ENCODE assay signal across 9 mouse cellular contexts in genomic region chr2:116021046-116021445, GRCm38 (mm10). TPM values are rescaled to one million over a fixed set of nuclear protein-coding genes. Genes with fewer than 3 reads are reported as not detected.
DNase-seq lines count a peak whose midpoint lies in the region; ATAC-seq and TF ChIP-seq lines count a peak whose summit lies in the region.
"Had no signal": no experiment of that assay in that cellular context is flagged by ENCODE, and none has a peak within 500 bp of the region (broad histone marks: within the 10 kb centered on the region; RNA-seq: fewer than 3 reads in every experiment).

No protein-coding gene starts in this region.

- 7% methylated on average over 9 of the region's 9 CpGs for WGBS in hindbrain, embryonic 14.5 days
- 8% methylated on average over 9 of the region's 9 CpGs for WGBS in olfactory bulb, adult 2 months

- intact Hi-C loops in gastrocnemius, postnatal 14 days (cut with DNase I; ENCODE audit: low total_unique reads), result no loop called here

- H3K4me1 ChIP-seq in hindbrain, embryonic 14.5 days (replicated peaks; ENCODE audit: control insufficient read depth, insufficient read depth, low read length), result peaks cover 39% of the 10 kb centered on the region
- peaks cover 28% of the 10 kb centered on the region for H3K4me1 ChIP-seq in olfactory bulb, adult 2 months (ENCODE audit: control insufficient read depth, insufficient read depth, low read length)

- no peaks in the 10 kb centered on the region for H3K27me3 ChIP-seq in hindbrain, embryonic 14.5 days (ENCODE audit: control insufficient read depth, insufficient read depth, low read length)

- H3K36me3 ChIP-seq in hindbrain, embryonic 14.5 days (replicated peaks; ENCODE audit: control insufficient read depth, insufficient read depth), result no peaks in the 10 kb centered on the region; the same call in none of the 2 replicates

- no peak overlapping the region for H3K4me3 ChIP-seq in hindbrain, embryonic 14.5 days (replicated peaks; ENCODE audit: low read length)
- no peak overlapping the region for H3K4me3 ChIP-seq in olfactory bulb, adult 2 months (ENCODE audit: insufficient read depth, low read depth, low read length)

- no peak for TF ChIP-seq CTCF in olfactory bulb, adult 2 months (IDR thresholded peaks at IDR 0.05; ENCODE audit: insufficient read depth, low read depth, low read length)

- peak overlapping the region; percentile 38 for H3K4me2 ChIP-seq in hindbrain, embryonic 14.5 days (replicated peaks)

- H3K27ac ChIP-seq in hindbrain, embryonic 14.5 days, result peak overlapping the region; percentile 73
- peak overlapping the region; percentile 74 for H3K27ac ChIP-seq in olfactory bulb, adult 2 months (ENCODE audit: insufficient read depth, low read depth, low read length)

- ATAC-seq in hindbrain, embryonic 14.5 days (ENCODE audit: low FRiP score), result no peak
- no peak for ATAC-seq in monocyte, adult 5-6 weeks (replicated peaks; ENCODE audit: insufficient number of reproducible peaks, low FRiP score, low TSS enrichment, poor library complexity, severe bottlenecking)

- peak overlapping the region; percentile 25; the same call in 1 of the 2 replicates for H3K9ac ChIP-seq in hindbrain, embryonic 14.5 days

- DNase-seq in gastrocnemius, postnatal 14 days, result peak; percentile 8
- DNase-seq in gastrocnemius, postnatal 4 days (ENCODE audit: low spot score in 2 of 2), result no peak
- DNase-seq in hindbrain, embryonic 14.5 days (ENCODE audit: low spot score), result no peak
- DNase-seq in liver, result peak; percentile 19
- DNase-seq in layer of hippocampus, adult 18-20 months (ENCODE audit: low spot score in 2 of 2), result no peak
- DNase-seq in ovary, postnatal 36 days (ENCODE audit: low spot score), result no peak

- TF ChIP-seq POLR2A in olfactory bulb, adult 2 months (IDR thresholded peaks at IDR 0.05; ENCODE audit: insufficient read depth, low read depth, low read length), result no peak

- no peaks in the 10 kb centered on the region for H3K9me3 ChIP-seq in hindbrain, embryonic 14.5 days (ENCODE audit: control insufficient read depth, low read length)

RNA-seq across cellular contexts. Expression of gene Meis2, which starts 44.6 kb away (rescaled TPM):
- 1 to 10 TPM; 2.6 to 3.2 TPM for total RNA-seq in gastrocnemius, postnatal 14 days (2021)
- 1 to 10 TPM; 5.1 to 6.7 TPM for total RNA-seq in gastrocnemius, postnatal 4 days (2021)
- polyA plus RNA-seq in hindbrain, embryonic 14.5 days (2014; fragmentation: Nextera tagmentation; extraction: Ambion mirVana), result 136 and 159 TPM in 2 replicates
- polyA plus RNA-seq in olfactory bulb, adult 2 months (2012; ENCODE audit: insufficient read depth, insufficient read length, low replicate concordance, missing spikeins), result 180 and 356 TPM in 2 replicates
- total RNA-seq in layer of hippocampus, adult 18-20 months (2021), result 10 to 100 TPM; 40.7 to 41.2 TPM
- not detected in 3 replicates for total RNA-seq in monocyte, adult 5-6 weeks (2017)
- total RNA-seq: common myeloid progenitor, adult 5-6 weeks had no signal

Comparison
In these comparisons a context has a peak if more than half of its experiments do, and no peak if none do; other contexts are left out.
1. DNase-seq: peak in gastrocnemius, postnatal 14 days (single experiment) and liver (single experiment); none in gastrocnemius, postnatal 4 days (0 of 2), hindbrain, embryonic 14.5 days (single experiment), layer of hippocampus, adult 18-20 months (0 of 2) and ovary, postnatal 36 days (single experiment).
2. RNA of gene Meis2, which starts 44.6 kb away (total RNA-seq): 40.7 to 41.2 TPM in layer of hippocampus, adult 18-20 months; 5.1 to 6.7 TPM in gastrocnemius, postnatal 4 days, 2.6 to 3.2 TPM in gastrocnemius, postnatal 14 days and not detected in monocyte, adult 5-6 weeks; every median in the first group is over 4 times any median in the second.